Mouse (Mus musculus): ENCODE results near the gene Rgl1.

GRCm38 (mm10) chr1:152618381-152618780 lies 147.8 kb downstream of the Rgl1 start:
- TF ChIP-seq FLI1 (IDR thresholded peaks at IDR 0.05; ENCODE audit: low read length) (no peak), GATA1 (IDR thresholded peaks at IDR 0.05; ENCODE audit: borderline replicate concordance, low read length) (no peak)

Data from megakaryocyte, embryonic 14.5 days (primary cell).